Mouse (Mus musculus): ENCODE results near the gene Hist2h2ac.
"Not testable (repeated sequence)": the region's sequence is repeated elsewhere in the genome, so short reads cannot be mapped to it uniquely, and the experiment has no call there.

Hist2h2ac gene

DNA sequence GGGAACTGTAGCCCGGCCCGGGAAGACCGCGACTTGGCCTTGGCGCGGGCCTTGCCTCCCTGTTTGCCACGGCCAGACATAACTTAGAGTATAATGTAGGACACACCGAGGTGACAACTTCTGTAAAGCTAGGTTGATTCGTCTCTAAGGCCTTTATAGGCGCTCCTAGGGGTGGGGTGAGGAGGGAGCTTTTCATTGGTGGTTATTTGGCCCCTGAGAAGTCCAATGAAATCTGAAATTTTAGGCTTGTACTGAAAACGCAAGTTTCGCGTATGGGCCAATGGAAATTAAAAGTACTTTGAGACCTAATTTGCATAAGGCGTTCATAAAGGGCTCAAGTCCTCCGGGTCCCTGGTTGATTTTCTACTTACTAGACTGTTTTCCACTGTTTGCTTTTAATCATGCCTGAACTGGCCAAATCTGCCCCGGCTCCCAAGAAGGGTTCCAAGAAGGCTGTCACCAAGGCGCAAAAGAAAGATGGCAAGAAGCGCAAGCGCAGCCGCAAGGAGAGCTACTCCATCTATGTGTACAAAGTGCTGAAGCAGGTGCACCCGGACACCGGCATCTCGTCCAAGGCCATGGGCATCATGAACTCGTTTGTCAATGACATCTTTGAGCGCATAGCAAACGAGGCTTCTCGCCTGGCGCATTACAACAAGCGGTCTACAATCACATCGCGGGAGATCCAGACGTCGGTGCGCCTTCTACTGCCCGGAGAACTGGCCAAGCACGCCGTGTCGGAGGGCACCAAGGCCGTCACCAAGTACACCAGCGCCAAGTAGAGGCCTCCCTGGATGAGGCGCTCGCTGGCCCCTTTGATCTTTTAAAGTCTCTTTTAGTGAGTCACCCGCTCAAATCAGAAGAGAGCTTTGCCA, at the start of gene Hist2h2ac, which contains the start of gene Hist2h2be:
Gene Hist2h2ac (minus strand): TSS at position 116 of the 875 bp plus-strand sequence.
Gene Hist2h2be (plus strand): TSS at position 355 of the 875 bp plus-strand sequence.
- peak; percentile 88 for DNase-seq (ENCODE audit: low spot score)

DNA sequence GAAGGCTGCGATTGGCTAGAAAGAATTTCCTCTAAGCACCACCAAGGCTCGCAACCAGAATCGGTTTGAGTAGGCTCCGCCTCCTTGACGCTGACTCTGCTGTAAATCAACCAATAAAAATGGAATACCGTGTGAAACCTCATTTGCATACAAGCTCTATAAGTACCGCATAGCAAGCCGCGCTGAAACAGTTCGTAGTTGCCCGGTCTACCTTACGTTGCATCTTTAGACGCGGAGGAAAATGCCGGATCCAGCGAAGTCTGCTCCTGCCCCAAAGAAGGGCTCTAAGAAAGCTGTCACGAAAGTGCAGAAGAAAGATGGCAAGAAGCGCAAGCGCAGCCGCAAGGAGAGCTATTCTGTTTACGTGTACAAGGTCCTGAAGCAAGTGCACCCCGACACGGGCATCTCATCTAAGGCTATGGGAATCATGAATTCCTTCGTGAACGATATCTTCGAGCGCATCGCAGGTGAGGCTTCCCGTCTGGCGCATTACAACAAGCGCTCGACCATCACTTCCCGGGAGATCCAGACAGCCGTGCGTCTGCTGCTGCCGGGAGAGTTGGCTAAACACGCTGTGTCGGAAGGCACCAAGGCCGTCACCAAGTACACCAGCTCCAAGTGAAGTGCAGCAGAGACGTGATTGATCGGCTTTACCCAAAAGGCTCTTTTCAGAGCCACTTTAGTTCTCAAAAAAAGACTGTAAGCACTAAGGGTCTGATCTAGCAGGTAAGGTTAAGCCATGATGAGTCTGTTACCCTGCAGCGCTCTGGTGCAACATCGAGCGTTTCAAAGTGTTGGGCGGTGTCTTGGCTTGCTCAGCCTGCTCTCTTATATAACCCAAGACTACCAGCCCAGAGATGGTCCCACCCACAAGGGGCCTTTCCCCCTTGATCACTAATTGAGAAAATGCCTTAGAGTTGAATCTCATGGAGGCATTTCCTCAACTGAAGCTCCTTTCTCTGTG, 49.1 kb upstream of the Hist2h2ac start, which contains the start of gene Hist2h2bb:
Gene Hist2h2bb (plus strand): TSS at position 242 of the 964 bp plus-strand sequence.
- DNase-seq (ENCODE audit: low spot score) = peak; percentile 89

DNA sequence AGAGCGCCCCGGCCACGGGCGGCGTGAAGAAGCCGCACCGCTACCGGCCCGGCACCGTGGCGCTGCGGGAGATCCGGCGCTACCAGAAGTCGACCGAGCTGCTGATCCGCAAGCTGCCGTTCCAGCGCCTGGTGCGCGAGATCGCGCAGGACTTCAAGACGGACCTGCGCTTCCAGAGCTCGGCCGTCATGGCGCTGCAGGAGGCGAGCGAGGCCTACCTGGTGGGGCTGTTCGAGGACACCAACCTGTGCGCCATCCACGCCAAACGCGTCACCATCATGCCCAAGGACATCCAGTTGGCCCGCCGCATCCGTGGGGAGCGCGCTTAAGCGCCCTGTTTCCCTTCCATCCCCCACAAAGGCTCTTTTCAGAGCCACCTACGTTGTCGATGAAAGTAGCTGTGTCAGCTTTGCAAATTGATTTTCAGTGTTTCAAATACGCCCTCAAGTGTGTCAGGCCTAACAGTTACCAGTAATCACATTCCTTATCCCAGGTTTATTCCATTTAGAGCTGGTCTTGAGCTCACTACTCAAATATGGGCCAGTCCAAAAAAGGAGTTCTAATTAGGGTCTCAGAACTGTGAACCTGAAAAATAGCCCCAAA, 48.2 kb upstream of the Hist2h2ac start:
- not testable (repeated sequence) for DNase-seq (ENCODE audit: low spot score)

DNA sequence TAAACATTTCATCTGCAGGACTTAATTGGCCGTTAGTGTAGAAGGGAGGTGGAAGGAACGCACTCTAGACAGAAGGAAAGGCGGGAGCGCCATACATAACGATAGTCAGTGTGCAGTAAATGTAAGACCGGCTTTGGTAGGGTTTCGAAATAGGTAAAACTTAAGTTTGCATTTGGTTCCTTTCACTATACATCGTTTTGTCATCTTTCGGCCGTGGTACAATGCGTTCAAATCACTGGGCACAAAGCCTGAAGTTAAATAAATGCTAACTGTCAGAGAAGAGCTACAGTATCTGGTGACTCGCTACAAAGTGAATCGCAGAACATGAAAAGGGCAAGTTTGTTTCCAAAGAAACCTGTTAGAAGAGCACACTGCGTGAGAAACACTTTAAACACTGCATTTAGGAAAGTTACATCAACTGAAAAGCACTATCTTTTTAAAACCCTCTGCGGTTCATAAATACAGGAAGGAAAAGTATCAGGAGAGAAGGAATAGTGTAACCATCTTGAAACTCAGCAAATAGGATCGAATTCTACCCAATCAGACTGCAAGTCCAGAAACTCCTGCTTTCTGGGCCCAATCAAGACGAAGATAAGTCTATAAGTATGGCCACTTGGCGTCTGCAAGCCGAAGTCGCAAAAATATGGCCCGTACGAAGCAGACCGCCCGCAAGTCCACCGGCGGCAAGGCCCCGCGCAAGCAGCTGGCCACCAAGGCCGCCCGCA, 47.5 kb upstream of the Hist2h2ac start, which contains the start of gene Hist2h3b:
Gene Hist2h3b (plus strand): TSS at position 604 of the 725 bp plus-strand sequence.
- DNase-seq (ENCODE audit: low spot score) = peak; percentile 72

DNA sequence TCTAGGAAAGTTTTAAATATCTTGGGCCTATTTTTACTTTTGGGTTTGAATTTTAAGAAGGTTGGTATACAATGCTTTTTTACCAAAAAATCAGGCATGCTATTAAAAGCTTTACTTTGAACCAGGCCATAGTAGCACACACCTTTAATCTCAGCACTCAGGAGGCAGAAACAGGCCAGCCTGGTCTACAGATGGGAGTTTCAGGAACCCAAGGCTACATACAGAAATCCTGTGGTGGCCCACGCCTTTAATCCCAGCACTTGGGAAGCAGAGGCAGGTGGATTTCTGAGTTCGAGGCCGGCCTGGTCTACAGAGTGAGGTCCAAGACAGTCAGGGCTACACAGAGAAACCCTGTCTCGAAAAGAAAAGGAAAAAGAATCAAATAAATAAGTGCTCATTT, 46.9 kb upstream of the Hist2h2ac start:
- no peak for DNase-seq (ENCODE audit: low spot score)

DNA sequence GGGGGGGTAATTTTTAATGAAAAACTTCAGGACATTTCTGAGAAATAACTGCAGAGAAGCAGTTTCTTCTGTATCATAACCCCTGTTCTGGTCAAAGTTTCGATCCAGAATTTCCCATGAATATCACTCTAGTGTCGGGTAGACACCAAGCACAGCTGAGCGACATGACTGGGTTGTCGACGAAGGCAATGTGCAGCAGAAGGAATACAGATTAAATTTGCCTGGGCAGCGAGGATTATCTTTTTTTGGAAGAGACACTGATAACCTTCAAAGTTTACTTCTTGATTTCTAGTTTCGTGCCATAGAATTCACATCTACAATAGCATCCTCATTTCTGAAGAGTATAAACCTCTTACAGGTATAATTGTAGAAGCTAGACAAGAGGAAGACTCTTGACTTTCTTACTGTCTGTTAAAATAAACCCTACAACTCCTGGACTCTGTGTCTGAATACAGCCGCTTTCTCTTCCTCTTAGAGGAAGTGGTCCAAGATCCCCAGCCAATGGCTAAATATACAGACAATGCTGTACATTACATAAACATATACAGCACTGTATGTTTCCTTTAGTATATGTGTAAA, 45.5 kb upstream of the Hist2h2ac start:
- no peak for DNase-seq (ENCODE audit: low spot score)

DNA sequence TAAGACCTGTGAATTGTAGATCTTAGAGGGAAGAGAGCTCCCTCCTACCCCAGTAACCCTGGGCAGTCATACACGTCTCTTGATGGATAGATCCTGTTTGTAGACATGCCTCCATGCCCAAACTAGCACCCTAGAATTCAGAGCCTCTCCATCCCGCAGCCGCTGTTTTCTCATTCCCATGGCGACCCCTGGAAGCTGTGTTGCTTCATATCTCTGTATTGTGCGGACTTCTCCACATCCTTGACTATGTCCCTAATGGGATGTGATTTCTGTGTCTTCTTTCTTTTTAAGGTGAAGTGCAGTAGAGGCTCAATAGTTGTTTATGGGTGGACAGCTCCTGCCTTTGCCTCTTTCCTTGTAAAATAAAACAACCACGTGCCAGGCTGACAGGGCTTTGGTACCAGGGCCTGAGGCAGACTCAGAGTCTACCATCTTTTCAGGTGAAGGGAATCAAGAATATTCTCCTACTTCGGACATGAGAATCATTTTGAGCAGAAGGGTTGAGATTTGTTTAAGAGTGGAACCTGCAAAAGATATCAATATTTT, 43.8 kb upstream of the Hist2h2ac start:
- DNase-seq (ENCODE audit: low spot score) = no peak

GRCm38 (mm10) chr3:96263558-96264403, 43.1 kb upstream of the Hist2h2ac start:
- DNase-seq (ENCODE audit: low spot score) = no peak

GRCm38 (mm10) chr3:96262979-96263550, 42.4 kb upstream of the Hist2h2ac start, which contains the start of gene Hist2h4:
Gene Hist2h4 (minus strand): TSS chr3:96263311.
- peak; percentile 90 for DNase-seq (ENCODE audit: low spot score)

GRCm38 (mm10) chr3:96262216-96262875, 41.7 kb upstream of the Hist2h2ac start:
- DNase-seq (ENCODE audit: low spot score) = peak; percentile 81

DNA sequence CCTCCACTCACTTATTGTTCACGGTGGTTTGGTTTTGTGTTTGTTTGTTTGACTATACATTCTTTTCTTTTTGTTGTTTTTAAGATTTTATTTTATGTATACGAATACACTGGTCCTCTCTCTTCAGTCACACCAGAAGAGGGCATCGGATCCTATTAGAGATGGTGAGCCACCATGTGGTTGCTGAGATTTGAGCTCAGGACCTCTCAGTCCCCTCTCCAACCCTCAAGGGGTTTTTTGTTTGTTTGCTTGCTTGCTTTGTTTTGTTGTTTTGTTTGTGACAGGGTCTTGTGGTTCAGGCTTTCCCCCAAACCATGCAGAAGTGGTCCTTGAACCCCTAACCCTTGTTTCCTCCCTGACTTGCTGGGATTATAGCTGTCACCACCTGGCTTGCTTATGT, 40.9 kb upstream of the Hist2h2ac start:
- no peak for DNase-seq (ENCODE audit: low spot score)

GRCm38 (mm10) chr3:96260220-96260619, 39.5 kb upstream of the Hist2h2ac start:
- DNase-seq (ENCODE audit: low spot score) = no peak

DNA sequence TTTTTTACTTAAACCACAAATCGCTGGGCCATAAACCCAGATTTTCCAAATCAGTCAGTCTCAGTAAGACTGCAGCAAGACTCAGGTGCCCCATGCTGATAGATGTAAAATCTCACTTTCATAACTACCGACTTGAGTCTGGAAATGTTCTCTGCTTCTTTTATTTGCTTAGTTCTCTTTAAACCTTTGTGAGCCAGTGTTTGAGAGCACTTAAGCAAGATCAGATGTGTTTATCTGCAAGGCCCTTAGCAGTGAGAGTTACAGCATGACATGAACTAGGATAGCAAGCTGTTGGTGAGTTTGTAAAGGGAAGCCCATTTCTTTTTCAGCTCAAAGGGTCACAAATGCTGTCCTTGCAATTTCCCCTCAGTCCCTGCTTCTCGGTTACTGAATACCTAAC, 36.5 kb upstream of the Hist2h2ac start:
- no peak for DNase-seq (ENCODE audit: low spot score)

- no peak for DNase-seq (ENCODE audit: low spot score)
These were observed 35.4 kb upstream of the Hist2h2ac start for GRCm38 (mm10) chr3:96255926-96256593.

- DNase-seq (ENCODE audit: low spot score) = no peak
These were observed 34.1 kb upstream of the Hist2h2ac start for GRCm38 (mm10) chr3:96254683-96255355.

DNA sequence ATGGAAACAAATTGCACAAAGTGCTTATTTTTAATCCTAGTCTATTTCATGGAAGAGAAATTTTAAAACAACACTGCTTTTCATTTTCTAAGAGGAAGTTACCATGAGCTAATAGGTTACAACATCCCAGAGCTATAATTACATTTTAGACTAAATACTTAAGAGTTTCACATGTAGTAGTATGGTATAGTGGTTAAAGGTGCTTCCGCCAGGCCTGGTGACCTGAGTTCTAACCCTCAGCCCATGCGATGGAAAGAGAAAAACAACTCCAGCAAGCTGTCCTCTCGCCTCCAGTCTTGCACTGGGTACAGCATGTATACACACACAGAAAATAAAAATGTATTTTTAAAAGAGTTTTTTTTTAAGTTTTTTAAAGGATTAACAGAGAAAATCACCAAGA, 31.1 kb upstream of the Hist2h2ac start:
- no peak for DNase-seq (ENCODE audit: low spot score)

- no peak for DNase-seq (ENCODE audit: low spot score)
These were observed 30.2 kb upstream of the Hist2h2ac start for GRCm38 (mm10) chr3:96250890-96251289.

DNA sequence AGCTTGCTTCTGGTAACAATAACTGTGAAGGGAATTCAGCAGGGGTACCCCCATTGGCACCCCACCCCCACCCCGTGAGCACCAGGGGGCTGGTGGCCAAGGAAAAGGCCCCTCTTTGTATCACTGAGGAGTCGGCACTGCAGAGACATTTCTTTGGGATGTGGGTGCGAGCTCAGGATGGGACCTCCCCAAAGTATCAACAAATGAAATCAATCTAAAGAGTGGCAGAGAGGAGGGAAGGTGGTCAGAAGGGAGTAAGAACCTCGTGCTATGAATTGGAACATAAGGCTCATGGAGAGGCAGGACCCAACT, 28.3 kb upstream of the Hist2h2ac start:
- no peak for DNase-seq (ENCODE audit: low spot score)

All from ovary, adult 18-20 months (tissue).